In the genomic region with DNA sequence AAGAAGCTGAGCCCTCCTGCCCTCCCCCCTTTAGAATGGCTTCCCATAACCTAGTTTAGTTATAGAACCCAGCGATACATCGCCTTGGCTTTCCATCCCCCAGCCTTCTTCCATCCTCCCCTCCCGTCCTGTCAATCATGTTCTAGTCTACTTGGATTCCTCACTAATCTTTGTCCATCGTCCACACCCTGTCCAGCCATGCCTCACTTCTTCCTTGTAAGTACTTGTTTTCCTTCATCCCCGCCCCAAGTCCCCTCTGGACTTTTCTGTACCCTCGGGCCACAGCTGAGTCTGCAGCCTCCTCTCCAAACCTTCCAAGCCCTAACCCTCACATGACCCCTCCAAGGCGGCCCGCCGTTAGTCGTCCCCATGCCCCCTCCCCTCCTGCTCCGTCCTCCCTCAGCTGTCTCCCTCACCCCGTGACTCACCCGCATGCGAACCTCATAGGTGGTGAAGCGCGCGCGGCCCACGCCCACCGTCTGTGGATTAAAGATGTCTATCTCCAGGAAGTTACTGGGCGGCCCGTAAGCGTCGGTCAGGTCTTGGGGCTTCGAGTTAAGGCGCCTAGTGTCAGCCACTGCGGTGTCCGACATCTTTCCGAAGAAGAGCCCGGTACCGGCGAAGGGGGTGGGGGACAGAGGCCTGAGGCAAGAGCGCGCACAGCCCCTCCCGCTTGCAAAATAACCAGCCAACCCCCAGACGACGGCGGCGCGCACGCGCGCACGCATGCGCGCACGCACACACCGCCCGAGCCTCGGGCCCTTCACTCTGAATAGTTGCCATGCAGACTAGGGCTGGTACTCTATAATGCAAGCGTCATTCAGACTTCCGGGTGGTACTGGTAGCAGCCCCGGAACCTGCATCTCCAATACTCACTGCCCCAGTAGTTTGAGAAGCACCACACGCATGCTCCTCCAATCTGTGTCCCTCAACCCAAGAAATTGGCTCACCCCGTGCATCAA, we compare ENCODE assay signal across 8 mouse cellular contexts. TPM values are rescaled to one million over a fixed set of nuclear protein-coding genes. Genes with fewer than 3 reads are reported as not detected.
DNase-seq lines count a peak whose midpoint lies in the region; ATAC-seq lines count a peak whose summit lies in the region.

A gene (minus strand): TSS at position 730 of the 962 bp plus-strand sequence.

- ATAC-seq in heart, embryonic 13.5 days (ENCODE audit: extremely low read depth, insufficient number of reproducible peaks, low FRiP score, low TSS enrichment) = peak; percentile 83
- peak; percentile 94 for ATAC-seq in liver, embryonic 12.5 days
- peak; percentile 93 for ATAC-seq in stomach, embryonic 15.5 days (ENCODE audit: insufficient read depth, low FRiP score, low read depth)

- no peaks in the 10 kb centered on the region for H3K9me3 ChIP-seq in heart, embryonic 13.5 days
- H3K9me3 ChIP-seq in liver, embryonic 12.5 days (replicated peaks) = no peaks in the 10 kb centered on the region
- no peaks in the 10 kb centered on the region for H3K9me3 ChIP-seq in stomach, embryonic 15.5 days

- no peaks in the 10 kb centered on the region for H3K36me3 ChIP-seq in heart, embryonic 13.5 days
- no peaks in the 10 kb centered on the region for H3K36me3 ChIP-seq in liver, embryonic 12.5 days
- no peaks in the 10 kb centered on the region for H3K36me3 ChIP-seq in stomach, embryonic 15.5 days

- no peak within 1 kb of the TSS; the same call in 1 of the 2 replicates for H3K27ac ChIP-seq in brown adipose tissue, adult 24 weeks (replicated peaks; ENCODE audit: low read depth, low read length)
- peak within 1 kb of the TSS; percentile 80 for H3K27ac ChIP-seq in heart, embryonic 13.5 days (replicated peaks)
- peak within 1 kb of the TSS; percentile 45 for H3K27ac ChIP-seq in liver, embryonic 12.5 days
- peak within 1 kb of the TSS; percentile 77 for H3K27ac ChIP-seq in stomach, embryonic 15.5 days

- H3K4me1 ChIP-seq in brown adipose tissue, adult 24 weeks (ENCODE audit: control insufficient read depth, insufficient read depth, insufficient read length, low read length) = 0 out of 2 replicates have a peak, but pooled peaks cover 3% of the 10 kb centered on the region
- H3K4me1 ChIP-seq in heart, embryonic 13.5 days = peaks cover 9% of the 10 kb centered on the region
- H3K4me1 ChIP-seq in liver, embryonic 12.5 days = no peaks in the 10 kb centered on the region; the same call in 1 of the 2 replicates
- H3K4me1 ChIP-seq in stomach, embryonic 15.5 days = no peaks in the 10 kb centered on the region

- H3K4me3 ChIP-seq in brown adipose tissue, adult 24 weeks (ENCODE audit: insufficient read depth, low read depth, low read length) = peak within 1 kb of the TSS; percentile 75
- peak within 1 kb of the TSS; percentile 66 for H3K4me3 ChIP-seq in heart, embryonic 13.5 days
- H3K4me3 ChIP-seq in liver, embryonic 12.5 days = peak within 1 kb of the TSS; percentile 69
- H3K4me3 ChIP-seq in stomach, embryonic 15.5 days (replicated peaks) = peak within 1 kb of the TSS; percentile 54

- H3K4me2 ChIP-seq in heart, embryonic 13.5 days = peak within 1 kb of the TSS; percentile 70
- H3K4me2 ChIP-seq in liver, embryonic 12.5 days = peak within 1 kb of the TSS; percentile 70
- H3K4me2 ChIP-seq in stomach, embryonic 15.5 days = peak within 1 kb of the TSS; percentile 51

- peaks cover 2% of the 10 kb centered on the region for H3K27me3 ChIP-seq in heart, embryonic 13.5 days (replicated peaks)
- H3K27me3 ChIP-seq in liver, embryonic 12.5 days (replicated peaks) = peaks cover 18% of the 10 kb centered on the region
- no peaks in the 10 kb centered on the region for H3K27me3 ChIP-seq in stomach, embryonic 15.5 days (replicated peaks)

- peak within 1 kb of the TSS; percentile 82 for H3K9ac ChIP-seq in heart, embryonic 13.5 days
- H3K9ac ChIP-seq in liver, embryonic 12.5 days = peak within 1 kb of the TSS; percentile 69
- peak within 1 kb of the TSS; percentile 34; the same call in 1 of the 2 replicates for H3K9ac ChIP-seq in stomach, embryonic 15.5 days

- peak; percentile 92 for DNase-seq in CD4-positive, CD25-positive, alpha-beta regulatory T cell, adult 2 months (ENCODE audit: low read depth, low spot score)
- DNase-seq in fat pad, adult 2 months (ENCODE audit: extremely low read depth, low read depth, low spot score) = peak; percentile 28
- peak; percentile 87 for DNase-seq in kidney, postnatal 10 days
- peak; percentile 84 to 87 for DNase-seq in natural killer cell, adult 2 months (ENCODE audit: low spot score in 2 of 2)

- whole genome bisulfite sequencing in heart, embryonic 13.5 days = 13% methylated on average over 55 of the region's 55 CpGs
- WGBS in liver, embryonic 12.5 days (ENCODE audit: insufficient replicate concordance) = 7% methylated on average over 55 of the region's 55 CpGs
- 21% methylated on average over 55 of the region's 55 CpGs for WGBS in stomach, embryonic 15.5 days

RNA-seq across cellular contexts. Expression of the gene that starts here (rescaled TPM):
- polyA plus RNA-seq in brown adipose tissue, adult 24 weeks (2012; ENCODE audit: insufficient read depth, insufficient read length, missing spikeins) = 22.9 and 36.5 TPM in 2 replicates
- 41.2 and 42.5 TPM in 2 replicates for polyA plus RNA-seq in heart, embryonic 13.5 days (2015; fragmentation: Nextera tagmentation; extraction: Ambion mirVana)
- polyA plus RNA-seq in liver, embryonic 12.5 days (2016; fragmentation: Nextera tagmentation; extraction: Ambion mirVana) = 22.0 and 23.0 TPM in 2 replicates
- polyA plus RNA-seq in stomach, embryonic 15.5 days (2015; fragmentation: Nextera tagmentation; extraction: Ambion mirVana) = 47.7 and 51.8 TPM in 2 replicates

Comparison
In these comparisons a context has a peak if more than half of its experiments do, and no peak if none do; other contexts are left out.
1. DNase-seq: peak in every context shown above with its lines; median percentile 92 in CD4-positive, CD25-positive, alpha-beta regulatory T cell, adult 2 months; 87 in kidney, postnatal 10 days; 86 in natural killer cell, adult 2 months; 28 in fat pad, adult 2 months.